Mouse (Mus musculus) limb, embryonic 13.5 days (tissue): ENCODE measurements around the gene Gjb6. TPM values are rescaled to one million over a fixed set of nuclear protein-coding genes. Genes with fewer than 3 reads are reported as not detected.

Experiments used
- ATAC-seq: fragments of 200-750 bp; cut with Nextera tagmentation; 2 replicates; pipeline ENCODE4 v1.8.0; 2017; ENCODE audit warnings: low read depth, moderate number of reproducible peaks, moderate TSS enrichment; ENCODE audit not compliant: low FRiP score
- H3K27ac ChIP-seq: fragments of 300-500 bp; sonication (generic); 2 replicates; pipeline ENCODE4 v1.5.1; 2015; ENCODE audit warnings: inconsistent platforms, mild to moderate bottlenecking, moderate library complexity
- H3K27me3 ChIP-seq: fragments of 300-500 bp; sonication (generic); 2 replicates; pipeline ENCODE4 v1.6.1; 2015; ENCODE audit warnings: mild to moderate bottlenecking, inconsistent platforms
- H3K36me3 ChIP-seq: fragments of 300-500 bp; sonication (generic); 2 replicates; pipeline ENCODE4 v1.6.1; 2015; ENCODE audit warnings: inconsistent platforms, mild to moderate bottlenecking, moderate library complexity
- H3K4me1 ChIP-seq: fragments of 300-500 bp; sonication (generic); 2 replicates; pipeline ENCODE4 v1.6.1; 2015; ENCODE audit warnings: inconsistent platforms
- H3K4me2 ChIP-seq: fragments of 300-500 bp; sonication (generic); replicated peaks from 2 replicates; pipeline ENCODE4 v1.6.1; 2015; ENCODE audit warnings: inconsistent platforms, mild to moderate bottlenecking, moderate library complexity
- H3K4me3 ChIP-seq: fragments of 300-500 bp; sonication (generic); 2 replicates; pipeline ENCODE4 v1.5.1; 2015; ENCODE audit warnings: moderate library complexity, mild to moderate bottlenecking, inconsistent platforms
- H3K9ac ChIP-seq: fragments of 300-500 bp; sonication (generic); 2 replicates; pipeline ENCODE4 v1.6.1; 2015; ENCODE audit warnings: mild to moderate bottlenecking, inconsistent platforms
- H3K9me3 ChIP-seq: fragments of 300-500 bp; sonication (generic); 2 replicates; pipeline ENCODE4 v1.6.1; 2016; ENCODE audit warnings: inconsistent platforms
- WGBS: fragments of 180-500 bp; shearing (Covaris S2); methylation state at CpG from one replicate; pipeline ENCODE4 v1.1.7; 2015; 5-methylcytosine and 5-hydroxymethylcytosine counted together
- polyA plus RNA-seq: library from polyadenylated mRNA; unstranded; fragments of >200 nt; fragmentation: Nextera tagmentation; extraction: Ambion mirVana; gene quantifications from 2 replicates; pipeline ENCODE4 v1.2.1, GENCODE M21; 2015

Gene Gjb6
- polyA plus RNA-seq, 1 experiment from 2014 or later: 42.0 TPM

DNA sequence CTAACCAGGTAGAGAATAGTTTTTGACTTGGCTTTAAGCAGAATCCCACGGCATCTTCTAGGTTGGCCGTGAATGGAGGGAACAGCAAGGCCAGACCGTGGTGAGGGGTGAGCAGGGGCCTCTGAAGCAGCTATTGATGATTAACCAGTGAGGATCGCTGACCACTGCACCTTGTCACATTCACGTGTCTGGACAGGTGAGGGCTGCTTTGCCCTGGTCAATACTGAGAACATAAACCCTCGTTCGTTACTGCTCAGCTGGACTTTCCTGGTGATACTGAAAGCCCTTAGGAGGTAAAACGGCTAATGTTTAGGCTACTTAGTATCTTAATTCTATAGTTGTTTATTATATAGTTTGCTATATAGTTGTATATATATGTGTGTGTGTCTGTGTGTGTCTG lies 26.3 kb downstream of the Gjb6 start:
- Histone ChIP-seq H3K9ac (no peak overlapping the region), H3K36me3 (no peaks in the 10 kb centered on the region), H3K9me3 (no peaks in the 10 kb centered on the region), H3K4me1 (peaks cover 21% of the 10 kb centered on the region), H3K4me3 (no peak overlapping the region), H3K27ac (no peak overlapping the region), H3K4me2 (no peak overlapping the region), H3K27me3 (peaks cover 58% of the 10 kb centered on the region)
- 70% methylated on average over 8 of the region's 8 CpGs for WGBS
- no peak for ATAC-seq

DNA sequence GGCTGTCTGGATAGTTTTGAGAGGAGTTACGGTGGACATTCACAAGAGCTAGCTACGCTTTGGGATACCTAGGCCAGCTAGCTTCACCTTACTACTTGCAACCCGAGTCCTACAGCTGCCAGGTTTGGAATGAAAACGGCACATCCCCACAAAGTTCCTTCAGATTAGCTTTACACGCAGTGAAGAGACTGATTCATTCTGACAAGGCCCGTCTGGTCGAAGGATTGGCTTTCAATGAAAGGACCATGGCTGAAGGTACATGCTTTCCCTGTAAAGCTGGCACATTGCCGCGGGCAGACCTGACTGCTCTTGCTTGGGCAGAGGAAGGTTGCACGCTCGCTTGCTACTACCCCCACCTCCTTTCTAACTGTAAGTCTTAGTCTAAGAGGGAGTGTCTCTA lies 27.7 kb downstream of the Gjb6 start:
- Histone ChIP-seq H3K4me1 (peaks cover 16% of the 10 kb centered on the region), H3K27ac (no peak overlapping the region), H3K4me3 (no peak overlapping the region), H3K9ac (no peak overlapping the region), H3K9me3 (no peaks in the 10 kb centered on the region), H3K4me2 (peak overlapping the region; percentile 100), H3K27me3 (peaks cover 64% of the 10 kb centered on the region), H3K36me3 (no peaks in the 10 kb centered on the region)
- WGBS: 57% methylated on average over 11 of the region's 11 CpGs
- no peak for ATAC-seq

DNA sequence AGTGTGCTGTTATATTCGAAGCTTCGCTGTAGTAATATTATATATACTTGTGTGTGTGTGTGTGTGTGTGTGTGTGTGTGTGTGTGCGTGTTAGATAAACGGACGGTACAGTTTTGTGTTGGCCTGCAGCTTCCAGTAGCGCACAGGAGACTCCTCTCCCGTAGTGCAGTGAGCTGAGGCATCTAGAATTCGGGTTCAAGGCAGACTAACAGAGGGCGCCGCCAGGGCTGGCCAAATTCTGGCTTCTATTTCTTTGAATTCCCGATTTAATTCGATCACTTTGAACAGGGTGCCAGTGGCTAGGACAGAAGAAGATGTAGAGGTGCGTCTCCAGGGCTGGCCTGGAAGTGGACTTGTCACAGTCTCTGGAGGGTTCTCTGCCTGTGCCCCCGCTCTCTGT lies 28.3 kb downstream of the Gjb6 start:
- no peak overlapping the region for H3K27ac ChIP-seq
- WGBS: 13% methylated on average over 14 of the region's 14 CpGs
- no peak overlapping the region for H3K9ac ChIP-seq
- H3K4me1 ChIP-seq: peaks cover 16% of the 10 kb centered on the region
- H3K4me3 ChIP-seq: peak overlapping the region; percentile 61
- H3K4me2 ChIP-seq: peak overlapping the region; percentile 100
- H3K9me3 ChIP-seq: no peaks in the 10 kb centered on the region
- H3K36me3 ChIP-seq: no peaks in the 10 kb centered on the region
- peaks cover 64% of the 10 kb centered on the region for H3K27me3 ChIP-seq
- ATAC-seq: no peak

DNA sequence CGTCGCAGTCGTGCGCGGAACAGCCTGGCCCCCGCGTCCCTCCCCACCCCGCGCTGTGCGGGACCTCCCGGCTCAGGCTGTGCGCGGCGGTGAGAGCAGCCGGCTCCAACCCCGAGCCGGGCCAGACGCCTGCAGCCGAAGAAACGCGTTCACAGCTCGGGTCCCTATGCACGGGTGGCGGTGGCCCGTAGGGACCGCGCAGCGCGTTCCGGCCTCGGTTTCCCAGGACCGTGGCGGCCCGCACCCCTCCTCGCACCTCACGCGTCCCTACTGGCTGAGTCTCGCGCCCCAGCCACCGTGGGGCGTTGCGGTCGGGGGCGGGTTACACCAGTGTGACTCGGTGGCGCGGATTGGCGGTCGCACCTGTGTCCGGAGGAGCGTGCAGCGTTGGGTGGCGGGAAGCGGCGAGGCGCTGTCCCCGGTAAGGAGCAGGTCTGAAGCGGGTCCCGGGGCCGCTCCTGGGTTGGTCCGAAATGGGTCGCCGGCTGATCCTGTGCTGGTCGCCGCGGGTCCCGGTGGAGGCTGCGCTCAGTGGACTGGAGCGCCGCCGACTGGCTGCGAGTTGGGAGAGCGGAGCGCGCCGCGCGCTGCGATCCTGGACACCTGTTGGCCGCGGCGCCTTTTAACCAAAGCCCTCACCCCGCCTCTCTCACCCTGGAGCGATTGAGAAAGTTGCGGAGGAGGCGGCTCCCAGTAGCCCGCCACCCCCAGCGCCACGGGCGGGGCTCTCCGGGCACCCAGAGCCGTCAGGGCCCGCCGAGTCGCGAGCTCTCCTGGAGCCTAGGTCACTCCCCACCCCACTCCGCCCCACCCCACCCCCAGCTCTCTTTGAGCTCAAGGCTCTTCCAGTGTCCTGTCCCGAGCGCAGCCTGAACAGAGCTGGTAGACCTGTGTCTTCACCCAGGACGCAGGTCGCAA lies 29.0 kb downstream of the Gjb6 start, which contains the start of gene Gjb2:
TSS of gene Gjb2 (minus strand) at position 597 of the 918 bp plus-strand sequence.
- peak within 1 kb of the TSS; percentile 100 for H3K4me2 ChIP-seq
- H3K27me3 ChIP-seq: peaks cover 64% of the 10 kb centered on the region
- WGBS: under 1% methylated on average over 100 of the region's 101 CpGs
- no peak within 1 kb of the TSS for H3K27ac ChIP-seq
- peak within 1 kb of the TSS; percentile 74 for H3K9ac ChIP-seq
- H3K4me1 ChIP-seq: peaks cover 23% of the 10 kb centered on the region
- peak within 1 kb of the TSS; percentile 61 for H3K4me3 ChIP-seq
- peak; percentile 70 for ATAC-seq
- no peaks in the 10 kb centered on the region for H3K36me3 ChIP-seq
- H3K9me3 ChIP-seq: no peaks in the 10 kb centered on the region

DNA sequence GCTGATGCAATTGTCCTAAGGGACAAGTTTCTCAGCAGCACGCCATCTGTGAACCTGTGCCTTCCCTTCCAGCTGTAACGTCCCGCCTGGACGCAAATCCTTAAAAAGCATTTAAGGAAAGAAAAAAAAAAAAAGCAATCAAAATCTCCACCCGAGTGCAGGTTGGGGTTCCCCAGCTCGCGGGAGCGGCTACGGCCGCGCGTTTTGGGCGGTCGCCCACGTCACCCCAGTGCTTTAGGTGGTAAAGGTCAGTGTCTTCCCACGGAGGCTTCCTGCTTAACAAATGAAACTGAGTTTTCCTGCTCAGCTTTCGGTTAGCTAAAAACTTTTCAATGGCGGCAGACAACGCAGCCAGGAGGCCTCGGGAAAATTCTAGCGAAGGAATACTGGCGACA lies 29.7 kb downstream of the Gjb6 start:
- H3K27me3 ChIP-seq: peaks cover 64% of the 10 kb centered on the region
- WGBS: 2% methylated on average over 22 of the region's 22 CpGs
- ATAC-seq: no peak
- peak overlapping the region; percentile 61 for H3K4me3 ChIP-seq
- no peaks in the 10 kb centered on the region for H3K9me3 ChIP-seq
- H3K27ac ChIP-seq: no peak overlapping the region
- peak overlapping the region; percentile 100 for H3K4me2 ChIP-seq
- H3K4me1 ChIP-seq: peaks cover 25% of the 10 kb centered on the region
- H3K36me3 ChIP-seq: no peaks in the 10 kb centered on the region
- H3K9ac ChIP-seq: peak overlapping the region; percentile 74

DNA sequence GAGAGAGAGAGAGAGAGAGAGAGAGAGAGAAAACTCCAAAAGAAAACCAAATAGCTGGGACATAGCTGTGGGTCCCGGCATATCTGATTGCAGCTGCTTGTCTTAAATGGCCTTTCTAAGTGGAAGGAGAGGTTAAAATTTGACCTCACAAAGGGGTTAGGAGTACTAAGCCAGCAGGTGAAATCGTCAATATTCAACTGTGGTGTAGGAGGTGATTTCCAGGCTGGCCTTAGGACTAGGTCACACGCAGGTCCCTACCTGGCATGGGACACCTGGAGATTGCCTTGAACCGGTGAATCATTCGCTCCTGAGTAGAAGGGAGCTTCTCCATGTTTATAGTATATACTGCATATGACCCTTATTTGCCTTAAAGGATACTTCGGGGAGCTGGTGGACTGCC lies 30.3 kb downstream of the Gjb6 start:
- Histone ChIP-seq H3K27me3 (peaks cover 64% of the 10 kb centered on the region), H3K9me3 (no peaks in the 10 kb centered on the region), H3K4me1 (peaks cover 25% of the 10 kb centered on the region), H3K4me2 (peak overlapping the region; percentile 100), H3K36me3 (no peaks in the 10 kb centered on the region), H3K4me3 (peak overlapping the region; percentile 61), H3K27ac (no peak overlapping the region), H3K9ac (0 out of 2 replicates have a peak overlapping the region, but pooled peaks have one; percentile 74)
- WGBS: 55% methylated on average over 6 of the region's 6 CpGs
- ATAC-seq: no peak

DNA sequence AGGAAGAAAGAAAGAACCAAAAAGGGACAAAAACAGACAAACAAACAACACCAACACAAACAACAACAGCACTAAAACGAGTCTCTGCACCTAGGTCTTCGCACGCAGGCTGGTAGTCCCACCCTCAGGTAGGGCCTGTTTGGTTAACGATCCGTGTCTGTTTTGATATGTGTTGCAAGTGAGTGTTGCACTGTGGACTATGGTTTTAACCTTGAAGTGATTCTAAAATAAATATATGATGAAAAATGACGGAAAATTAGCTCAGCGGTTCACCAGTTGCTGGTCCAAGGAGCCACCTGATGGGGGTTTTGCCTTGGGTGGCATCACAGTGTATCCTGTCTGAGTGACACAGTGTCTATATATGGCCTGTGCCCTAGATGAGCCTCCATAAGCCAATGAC lies 31.8 kb downstream of the Gjb6 start:
- no peak overlapping the region for H3K27ac ChIP-seq
- peak overlapping the region; percentile 16 for H3K4me2 ChIP-seq
- ATAC-seq: no peak
- no peaks in the 10 kb centered on the region for H3K36me3 ChIP-seq
- no peaks in the 10 kb centered on the region for H3K9me3 ChIP-seq
- 0 out of 2 replicates have a peak overlapping the region, but pooled peaks have one; percentile 13 for H3K9ac ChIP-seq
- WGBS: 70% methylated on average over 7 of the region's 7 CpGs
- peaks cover 25% of the 10 kb centered on the region for H3K4me1 ChIP-seq
- peaks cover 51% of the 10 kb centered on the region for H3K27me3 ChIP-seq
- peak overlapping the region; percentile 61 for H3K4me3 ChIP-seq

DNA sequence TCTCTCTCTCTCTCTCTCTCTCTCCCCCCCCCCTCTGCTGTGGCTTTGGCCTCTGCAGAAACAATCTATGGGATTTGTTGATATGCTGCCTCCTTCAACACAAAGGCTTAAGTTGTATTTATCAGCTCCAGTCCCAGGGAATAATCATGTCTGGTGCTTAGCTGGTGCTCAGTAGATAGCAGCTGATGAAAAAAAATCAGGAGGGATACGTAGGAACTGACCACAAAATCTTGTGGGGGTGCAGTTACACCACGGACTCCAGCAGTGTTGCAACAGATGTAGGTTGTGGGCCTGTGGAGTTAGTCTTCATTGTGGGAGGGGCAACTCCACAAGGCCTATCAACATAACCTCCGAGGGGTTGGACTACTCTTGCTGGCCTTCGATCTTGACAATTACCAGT lies 37.6 kb downstream of the Gjb6 start:
- H3K4me3 ChIP-seq: no peak overlapping the region
- H3K27me3 ChIP-seq: no peaks in the 10 kb centered on the region
- no peak overlapping the region for H3K9ac ChIP-seq
- no peaks in the 10 kb centered on the region for H3K9me3 ChIP-seq
- H3K4me1 ChIP-seq: peaks cover 9% of the 10 kb centered on the region
- 69% methylated on average over 4 of the region's 4 CpGs for WGBS
- H3K36me3 ChIP-seq: no peaks in the 10 kb centered on the region
- ATAC-seq: no peak
- H3K4me2 ChIP-seq: no peak overlapping the region
- no peak overlapping the region for H3K27ac ChIP-seq

DNA sequence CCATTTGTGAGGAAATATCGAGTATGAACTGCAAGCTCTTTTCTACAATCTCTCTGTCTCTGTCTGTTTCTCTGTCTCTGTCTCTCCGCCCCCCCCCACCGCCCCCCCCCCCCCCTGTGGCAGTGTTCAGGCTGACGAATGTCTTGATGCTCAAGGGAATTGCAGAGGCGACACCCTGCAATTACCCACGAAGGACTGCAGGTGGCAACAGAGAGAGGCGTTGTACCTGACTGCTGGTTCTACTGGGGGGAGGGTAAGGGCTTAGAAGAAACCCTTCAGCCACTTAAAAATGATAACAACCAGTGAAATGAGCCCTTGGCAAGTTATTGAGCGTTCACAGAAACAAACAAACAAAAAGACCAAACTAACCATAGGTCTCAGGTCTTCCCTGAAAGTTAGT lies 40.4 kb downstream of the Gjb6 start:
- no peak for ATAC-seq
- no peak overlapping the region for H3K4me2 ChIP-seq
- WGBS: 11% methylated on average over 6 of the region's 8 CpGs

DNA sequence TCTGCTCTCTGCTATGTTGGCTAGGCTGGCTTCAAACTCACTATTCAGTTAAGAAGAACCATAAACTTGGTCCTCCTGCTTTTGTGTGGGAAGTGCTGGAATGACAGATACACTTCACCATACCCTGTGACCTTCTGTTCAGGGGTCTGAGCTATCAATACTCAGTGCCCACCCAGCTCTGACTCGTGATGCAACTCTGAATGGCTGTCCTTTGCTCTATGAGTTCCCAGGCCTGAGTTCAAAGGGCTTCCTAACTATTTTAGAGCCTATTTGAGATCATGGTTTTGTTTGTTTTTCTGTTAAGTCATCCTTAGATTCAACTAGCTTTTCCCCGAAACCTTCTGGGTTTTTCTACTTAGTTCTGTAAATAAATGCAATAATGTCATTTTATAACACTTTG lies 43.4 kb downstream of the Gjb6 start:
- no peaks in the 10 kb centered on the region for H3K36me3 ChIP-seq
- no peak overlapping the region for H3K27ac ChIP-seq
- H3K9me3 ChIP-seq: no peaks in the 10 kb centered on the region
- no peak for ATAC-seq
- H3K4me1 ChIP-seq: peaks cover 9% of the 10 kb centered on the region; the same call in 1 of the 2 replicates
- H3K9ac ChIP-seq: no peak overlapping the region
- H3K27me3 ChIP-seq: no peaks in the 10 kb centered on the region
- no peak overlapping the region for H3K4me3 ChIP-seq
- H3K4me2 ChIP-seq: no peak overlapping the region
- WGBS: 68% methylated on average over 2 of the region's 2 CpGs

More for the DNA sequence above, 40.4 kb downstream of the Gjb6 start:
- H3K36me3 ChIP-seq: no peaks in the 10 kb centered on the region
- H3K27ac ChIP-seq: no peak overlapping the region
- H3K9ac ChIP-seq: no peak overlapping the region
- no peaks in the 10 kb centered on the region for H3K4me1 ChIP-seq
- H3K27me3 ChIP-seq: no peaks in the 10 kb centered on the region
- no peak overlapping the region for H3K4me3 ChIP-seq
- no peaks in the 10 kb centered on the region for H3K9me3 ChIP-seq

DNA sequence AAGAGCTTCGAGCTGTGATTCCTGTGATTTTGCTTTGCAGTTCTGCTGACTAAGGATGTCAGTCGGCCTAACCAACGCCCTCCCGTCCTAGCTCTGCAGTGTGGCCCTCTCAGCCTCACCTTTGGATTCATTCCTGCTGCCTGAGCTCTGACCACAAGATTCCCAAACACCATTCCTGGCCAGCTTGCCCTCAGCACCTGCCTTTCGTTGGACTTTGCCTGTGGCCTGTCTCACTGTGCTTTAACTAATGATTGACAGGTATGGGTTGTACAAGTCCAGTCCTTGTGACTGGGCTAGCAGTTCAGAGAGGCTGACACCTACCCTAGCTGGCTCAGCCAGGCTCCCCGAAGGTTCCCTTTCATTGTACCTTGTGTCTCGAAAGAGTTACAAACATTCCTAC lies 44.3 kb downstream of the Gjb6 start:
- no peak for ATAC-seq
- Histone ChIP-seq H3K4me1 (peaks cover 18% of the 10 kb centered on the region), H3K9ac (no peak overlapping the region), H3K4me3 (no peak overlapping the region), H3K36me3 (no peaks in the 10 kb centered on the region), H3K9me3 (no peaks in the 10 kb centered on the region), H3K27me3 (no peaks in the 10 kb centered on the region), H3K27ac (no peak overlapping the region), H3K4me2 (no peak overlapping the region)
- WGBS: 89% methylated on average over 7 of the region's 7 CpGs

DNA sequence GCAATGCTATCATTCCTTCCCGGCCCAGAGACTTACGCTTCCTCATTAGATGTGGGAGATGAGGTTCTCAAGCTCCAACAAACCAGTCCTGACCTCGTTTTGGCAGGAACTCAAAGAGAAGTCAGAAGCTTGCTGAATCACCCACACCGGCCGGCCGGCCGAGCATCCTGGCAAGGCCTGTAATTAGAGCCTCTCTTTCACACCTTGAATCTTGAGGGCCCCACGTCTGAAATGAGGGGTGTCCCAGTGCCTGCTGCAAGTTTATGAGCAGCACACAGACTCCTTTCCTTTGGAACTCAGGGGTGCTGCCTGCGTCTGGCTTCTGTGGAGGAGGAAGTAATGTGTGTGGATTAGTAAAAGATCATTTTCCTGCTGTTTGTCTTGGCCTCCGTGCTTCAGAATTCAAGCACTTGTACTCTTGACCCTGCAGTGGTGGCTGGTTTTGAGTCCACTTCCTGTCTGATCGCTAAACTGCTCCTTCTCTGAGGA lies 49.2 kb downstream of the Gjb6 start:
- peak overlapping the region; percentile 30; the same call in 1 of the 2 replicates for H3K4me2 ChIP-seq
- H3K4me3 ChIP-seq: no peak overlapping the region
- H3K27me3 ChIP-seq: no peaks in the 10 kb centered on the region
- peaks cover 26% of the 10 kb centered on the region for H3K4me1 ChIP-seq
- H3K36me3 ChIP-seq: no peaks in the 10 kb centered on the region
- WGBS: 7% methylated on average over 11 of the region's 11 CpGs
- H3K9me3 ChIP-seq: no peaks in the 10 kb centered on the region; the same call in 1 of the 2 replicates
- ATAC-seq: peak; percentile 75
- no peak overlapping the region for H3K9ac ChIP-seq
- no peak overlapping the region for H3K27ac ChIP-seq
